Mouse (Mus musculus): ENCODE measurements around the gene Spag6l.
"Not testable (repeated sequence)": the region's sequence is repeated elsewhere in the genome, so short reads cannot be mapped to it uniquely, and the experiment has no call there.

The Spag6l gene

GRCm38 (mm10) chr16:16828757-16829615 lies at the start of gene Spag6l:
Spag6l (minus strand) TSS chr16:16829456.
- DNase-seq = peak; percentile 56 to 74

GRCm38 (mm10) chr16:16879025-16879424 lies 49.8 kb upstream of the Spag6l start:
- no peak for DNase-seq

DNA sequence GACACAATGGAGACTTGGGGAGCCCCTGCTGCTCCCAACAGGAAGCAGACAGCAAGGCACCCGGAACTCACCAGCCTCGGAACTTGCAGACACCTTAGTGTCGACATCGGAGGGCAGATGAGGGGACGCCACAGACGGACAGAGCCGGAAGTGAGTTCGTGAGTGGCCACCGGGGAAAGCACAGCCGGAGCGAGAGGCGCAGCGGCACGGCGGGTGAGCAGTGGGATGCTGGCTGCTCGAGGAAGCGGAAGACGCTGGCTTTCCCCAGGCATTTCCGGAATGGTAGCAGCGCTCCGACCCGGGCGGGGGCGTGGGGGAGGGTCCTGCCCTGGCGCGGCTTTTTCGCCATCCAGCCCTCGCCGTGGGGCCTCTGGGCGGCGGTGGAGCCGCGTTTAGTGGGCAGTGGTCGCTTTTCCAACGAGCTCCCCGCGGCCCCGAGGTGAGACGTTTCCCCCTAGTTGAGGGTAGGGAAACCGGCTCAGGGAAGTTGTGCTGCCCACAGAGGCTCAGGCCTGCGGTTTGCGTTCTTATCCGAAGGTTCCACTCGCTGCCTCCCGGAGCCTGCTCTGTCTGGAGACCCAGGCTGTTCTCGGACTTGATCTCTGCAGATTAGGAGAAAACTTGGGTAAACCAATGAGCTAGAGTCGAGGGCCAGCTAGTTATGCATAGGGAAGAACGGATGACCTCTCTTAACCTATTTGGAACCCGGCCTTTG lies 41.5 kb upstream of the Spag6l start, which contains the start of the genes Top3b and Vpreb1:
Top3b (plus strand) TSS at position 120 of the 715 bp plus-strand sequence.
Vpreb1 (minus strand) TSS at position 227 of the 715 bp plus-strand sequence.
- DNase-seq = peak; percentile 90 to 92

GRCm38 (mm10) chr16:16870241-16870616 lies 41.0 kb upstream of the Spag6l start:
- no peak for DNase-seq

DNA sequence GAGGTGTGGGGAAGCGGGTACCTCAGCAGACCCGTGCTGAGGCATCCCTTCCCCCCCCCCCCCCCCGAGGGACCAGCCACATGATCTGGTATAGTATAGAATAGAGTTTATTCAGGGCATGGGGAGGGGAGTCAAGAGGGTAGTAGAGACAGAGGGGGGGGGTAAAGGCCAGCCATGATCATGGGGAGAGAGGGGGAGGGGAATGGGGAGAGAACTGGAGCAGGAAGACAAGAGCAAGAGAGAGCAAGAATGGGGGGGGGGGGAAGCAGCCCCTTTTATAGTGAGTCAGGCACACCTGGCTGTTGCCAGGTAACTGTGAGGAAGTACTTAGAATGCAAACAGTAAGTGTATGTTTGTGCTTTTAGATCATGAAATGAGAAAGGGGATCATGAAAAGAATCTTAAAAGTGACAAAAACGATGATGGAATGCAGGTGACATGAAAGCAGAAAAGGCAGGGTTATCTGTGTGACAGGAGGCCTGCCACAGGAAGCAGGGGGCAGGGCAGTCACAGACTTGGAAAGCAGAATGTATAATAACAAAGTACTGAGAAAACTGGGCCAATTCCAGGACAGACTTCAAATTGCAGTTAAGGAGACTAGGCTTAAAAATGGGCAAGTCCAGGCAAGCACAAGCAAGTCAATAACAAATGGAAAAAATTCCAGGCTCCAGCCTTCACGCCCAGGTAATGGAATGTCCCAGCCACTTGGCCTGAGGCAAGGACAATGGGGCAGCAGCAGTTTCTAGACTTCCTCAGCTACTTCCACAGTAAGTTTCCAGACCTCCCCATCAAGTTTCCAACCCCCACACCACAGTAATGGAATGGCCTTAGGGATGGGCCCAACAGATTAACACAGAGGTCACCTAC lies 36.7 kb upstream of the Spag6l start:
- DNase-seq = peak; percentile 74 to 83

GRCm38 (mm10) chr16:16865217-16865616 lies 36.0 kb upstream of the Spag6l start:
- DNase-seq = no peak

- no peak for DNase-seq
Measured at GRCm38 (mm10) chr16:16863978-16864377, 34.7 kb upstream of the Spag6l start, which contains the start of gene Igll1. Igll1 (minus strand) TSS chr16:16863985.

- no peak for DNase-seq
Measured at GRCm38 (mm10) chr16:16862288-16862687, 33.0 kb upstream of the Spag6l start.

DNA sequence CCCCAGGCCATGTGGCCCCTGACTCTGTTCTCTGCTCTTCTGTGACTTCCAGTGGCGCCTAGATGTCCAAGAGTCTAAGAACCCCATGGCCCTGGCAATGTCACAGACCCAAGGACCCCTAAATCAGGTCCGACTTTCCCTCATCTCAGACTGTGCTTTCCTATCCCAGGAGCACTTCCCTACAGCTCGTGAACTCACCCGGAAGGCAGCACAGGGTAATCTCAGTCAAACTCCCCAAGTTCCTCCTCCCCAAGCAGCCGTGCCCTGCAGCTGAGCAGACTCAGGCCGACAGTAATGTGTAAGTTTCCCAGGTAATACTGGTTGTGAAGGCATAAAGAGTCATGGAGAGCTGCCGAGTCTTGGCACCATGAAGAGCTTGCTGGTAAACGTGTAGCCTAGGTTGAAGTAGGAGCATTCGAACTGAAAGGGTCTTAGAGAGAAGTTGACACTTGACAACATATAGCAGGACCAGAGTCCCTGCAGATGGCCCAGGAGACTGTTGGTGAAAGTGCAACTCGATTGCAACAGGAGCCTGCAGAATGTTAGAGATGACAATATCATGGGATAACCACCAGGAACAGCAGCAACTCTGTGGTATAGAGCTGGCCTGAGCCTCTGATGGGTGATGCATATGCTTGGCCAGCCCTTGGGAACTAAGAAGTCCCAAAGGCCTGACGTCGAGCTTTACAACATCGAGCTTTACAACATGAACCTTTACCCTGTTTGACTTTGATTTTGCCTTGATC lies 27.6 kb upstream of the Spag6l start:
- no peak for DNase-seq

DNA sequence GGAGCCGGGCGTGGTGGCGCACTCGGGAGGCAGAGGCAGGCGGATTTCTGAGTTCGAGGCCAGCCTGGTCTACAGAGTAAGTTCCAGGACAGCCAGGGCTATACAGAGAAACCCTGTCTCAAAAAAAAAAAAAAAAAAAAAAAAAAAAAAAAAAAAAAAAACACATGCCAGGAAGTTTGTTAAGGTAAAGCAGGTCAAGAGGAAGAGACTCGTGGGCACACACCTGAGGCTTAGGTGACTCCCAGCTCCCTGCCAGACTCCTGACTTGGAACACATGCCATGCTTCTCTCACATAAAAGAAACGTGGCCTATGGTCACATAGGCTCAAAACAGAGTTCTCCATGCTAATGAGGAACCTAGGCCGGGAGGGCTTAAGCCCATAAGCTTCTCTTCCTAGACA lies 26.8 kb upstream of the Spag6l start:
- DNase-seq = not testable (repeated sequence)

GRCm38 (mm10) chr16:16855541-16855940 lies 26.3 kb upstream of the Spag6l start:
- DNase-seq = no peak

GRCm38 (mm10) chr16:16854836-16855235 lies 25.6 kb upstream of the Spag6l start:
- DNase-seq = peak; percentile 69 to 87

DNA sequence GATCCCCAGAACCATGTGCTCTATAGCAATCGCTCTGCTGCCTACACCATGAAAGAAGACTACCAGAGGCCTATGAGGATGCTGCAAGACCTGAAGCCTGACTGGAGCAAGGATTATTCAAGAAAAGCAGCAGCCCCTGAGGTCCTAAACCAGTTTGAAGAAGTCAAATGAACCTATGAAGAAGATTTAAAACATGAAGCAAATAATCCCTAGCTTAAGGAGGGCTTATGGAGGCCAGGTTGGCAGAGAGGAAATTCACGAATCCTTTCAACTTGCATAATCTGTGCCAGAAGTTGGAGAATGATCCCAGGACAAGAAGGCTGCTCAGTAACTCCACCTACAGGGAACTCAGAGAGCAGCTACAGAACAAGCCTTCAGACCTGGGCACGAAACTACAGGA lies 23.2 kb upstream of the Spag6l start:
- DNase-seq = no peak

GRCm38 (mm10) chr16:16849196-16849595 lies 19.9 kb upstream of the Spag6l start:
- DNase-seq = no peak

- DNase-seq = no peak
Measured at GRCm38 (mm10) chr16:16829671-16830070, 415 bp upstream of the Spag6l start.

GRCm38 (mm10) chr16:16826223-16826622 lies 3.0 kb downstream of the Spag6l start:
- DNase-seq = no peak

- peak; percentile 2 to 18 for DNase-seq
Measured at GRCm38 (mm10) chr16:16825476-16825875, 3.8 kb downstream of the Spag6l start.

- no peak for DNase-seq
Measured at GRCm38 (mm10) chr16:16806325-16806724, 22.9 kb downstream of the Spag6l start.
